In genomic region chr7:29290691-29291485, GRCm38 (mm10) we compare ENCODE assay signal across 7 mouse cellular contexts. TPM values are rescaled to one million over a fixed set of nuclear protein-coding genes. Genes with fewer than 3 reads are reported as not detected.
DNase-seq lines count a peak whose midpoint lies in the region; ATAC-seq and TF ChIP-seq lines count a peak whose summit lies in the region.

No protein-coding gene starts in this region.

- peak overlapping the region; percentile 29 for H3K9ac ChIP-seq in embryonic facial prominence, embryonic 11.5 days (replicated peaks; ENCODE audit: low read length)
- peak overlapping the region; percentile 0; the same call in 1 of the 2 replicates for H3K9ac ChIP-seq in hindbrain, embryonic 11.5 days (ENCODE audit: low read depth, low read length)
- H3K9ac ChIP-seq in neural tube, embryonic 13.5 days: peak overlapping the region; percentile 58

- peak overlapping the region; percentile 30; the same call in 1 of the 2 replicates for H3K4me3 ChIP-seq in layer of hippocampus, adult 2 months
- H3K4me3 ChIP-seq in embryonic facial prominence, embryonic 11.5 days (ENCODE audit: low read depth, low read length): no peak overlapping the region
- no peak overlapping the region for H3K4me3 ChIP-seq in hindbrain, embryonic 11.5 days (ENCODE audit: low read depth, low read length)
- peak overlapping the region; percentile 4; the same call in 1 of the 2 replicates for H3K4me3 ChIP-seq in neural tube, embryonic 13.5 days

- H3K27ac ChIP-seq in layer of hippocampus, adult 2 months: peak overlapping the region; percentile 86
- 0 out of 2 replicates have a peak overlapping the region, but pooled peaks have one; percentile 35 for H3K27ac ChIP-seq in embryonic facial prominence, embryonic 11.5 days (replicated peaks; ENCODE audit: low read depth, low read length)
- peak overlapping the region; percentile 85 for H3K27ac ChIP-seq in hindbrain, embryonic 11.5 days (ENCODE audit: low read depth, low read length)
- H3K27ac ChIP-seq in neural tube, embryonic 13.5 days (replicated peaks): peak overlapping the region; percentile 84

- DNase-seq in layer of hippocampus, adult 2 months (ENCODE audit: low spot score in 2 of 2): peak in 1 of 2 experiments; percentile 26
- DNase-seq in layer of hippocampus, postnatal 36 days: no peak
- no peak for DNase-seq in embryonic facial prominence, embryonic 11.5 days (ENCODE audit: low spot score)
- peak; percentile 34 for DNase-seq in hindbrain, embryonic 11.5 days (ENCODE audit: low spot score)
- DNase-seq in thymus, adult 18-20 months: no peak
- no peak for DNase-seq in spleen, postnatal 10 days (ENCODE audit: low spot score in 2 of 2)

- H3K4me2 ChIP-seq in embryonic facial prominence, embryonic 11.5 days (ENCODE audit: low read depth, low read length): no peak overlapping the region
- H3K4me2 ChIP-seq in hindbrain, embryonic 11.5 days (replicated peaks; ENCODE audit: low read depth, low read length): 0 out of 2 replicates have a peak overlapping the region, but pooled peaks have one; percentile 6
- peak overlapping the region; percentile 79 for H3K4me2 ChIP-seq in neural tube, embryonic 13.5 days

- no peaks in the 10 kb centered on the region for H3K36me3 ChIP-seq in embryonic facial prominence, embryonic 11.5 days (replicated peaks; ENCODE audit: control insufficient read depth, insufficient read depth, low read depth, low read length)
- H3K36me3 ChIP-seq in hindbrain, embryonic 11.5 days (ENCODE audit: control insufficient read depth, insufficient read depth, low read length): no peaks in the 10 kb centered on the region
- no peaks in the 10 kb centered on the region for H3K36me3 ChIP-seq in neural tube, embryonic 13.5 days

- H3K4me1 ChIP-seq in embryonic facial prominence, embryonic 11.5 days (ENCODE audit: control insufficient read depth, insufficient read depth, low read length): peaks cover 13% of the 10 kb centered on the region
- H3K4me1 ChIP-seq in hindbrain, embryonic 11.5 days (replicated peaks; ENCODE audit: control insufficient read depth, insufficient read depth, low read length): peaks cover 19% of the 10 kb centered on the region
- H3K4me1 ChIP-seq in neural tube, embryonic 13.5 days (replicated peaks): peaks cover 57% of the 10 kb centered on the region

- H3K9me3 ChIP-seq in embryonic facial prominence, embryonic 11.5 days (replicated peaks; ENCODE audit: control insufficient read depth, low read length): no peaks in the 10 kb centered on the region
- H3K9me3 ChIP-seq in hindbrain, embryonic 11.5 days (ENCODE audit: control insufficient read depth, low read length): no peaks in the 10 kb centered on the region
- H3K9me3 ChIP-seq in neural tube, embryonic 13.5 days: no peaks in the 10 kb centered on the region

- H3K27me3 ChIP-seq in embryonic facial prominence, embryonic 11.5 days (ENCODE audit: control insufficient read depth, insufficient read depth, low read length): no peaks in the 10 kb centered on the region
- H3K27me3 ChIP-seq in hindbrain, embryonic 11.5 days (ENCODE audit: control insufficient read depth, insufficient read depth, low read length): no peaks in the 10 kb centered on the region
- H3K27me3 ChIP-seq in neural tube, embryonic 13.5 days: peaks cover 10% of the 10 kb centered on the region; the same call in 1 of the 2 replicates

- no peak for TF ChIP-seq CTCF in layer of hippocampus, adult 2 months (conservative IDR thresholded peaks at IDR 0.05)

- 42% methylated on average over 11 of the region's 11 CpGs for WGBS in embryonic facial prominence, embryonic 11.5 days
- WGBS in hindbrain, embryonic 11.5 days: 40% methylated on average over 11 of the region's 11 CpGs
- 23% methylated on average over 11 of the region's 11 CpGs for WGBS in neural tube, embryonic 13.5 days

- no peak for ATAC-seq in embryonic facial prominence, embryonic 11.5 days (replicated peaks; ENCODE audit: insufficient number of reproducible peaks, low FRiP score, low TSS enrichment, low read depth)
- no peak for ATAC-seq in hindbrain, embryonic 11.5 days (ENCODE audit: low FRiP score)
- 0 out of 2 replicates have a peak, but pooled peaks have one; percentile 4 for ATAC-seq in neural tube, embryonic 13.5 days (ENCODE audit: low read depth)

RNA-seq across cellular contexts. Expression of gene Ppp1r14a, which starts 1.8 kb away (rescaled TPM):
- 10 to 100 TPM; 20.8 to 21.6 TPM for total RNA-seq in layer of hippocampus, adult 2 months (2021)
- 10 to 100 TPM; 25.9 to 26.0 TPM for total RNA-seq in layer of hippocampus, postnatal 36 days (2021)
- polyA plus RNA-seq in embryonic facial prominence, embryonic 11.5 days (2014; fragmentation: Nextera tagmentation; extraction: Ambion mirVana): 18.0 and 21.0 TPM in 2 replicates
- 33.9 and 37.0 TPM in 2 replicates for polyA plus RNA-seq in hindbrain, embryonic 11.5 days (2014; fragmentation: Nextera tagmentation; extraction: Ambion mirVana)
- 24.8 and 28.4 TPM in 2 replicates for polyA plus RNA-seq in neural tube, embryonic 13.5 days (2015; fragmentation: Nextera tagmentation; extraction: Ambion mirVana)

RNA-seq across cellular contexts. Expression of gene Spint2, which starts 9.2 kb away (rescaled TPM):
- total RNA-seq in layer of hippocampus, adult 2 months (2021): 10 to 100 TPM; 18.3 to 21.7 TPM
- total RNA-seq in layer of hippocampus, postnatal 36 days (2021): 10 to 100 TPM; 16.1 to 19.2 TPM
- polyA plus RNA-seq in embryonic facial prominence, embryonic 11.5 days (2014; fragmentation: Nextera tagmentation; extraction: Ambion mirVana): 71.4 and 84.5 TPM in 2 replicates
- 37.5 and 43.4 TPM in 2 replicates for polyA plus RNA-seq in hindbrain, embryonic 11.5 days (2014; fragmentation: Nextera tagmentation; extraction: Ambion mirVana)
- polyA plus RNA-seq in neural tube, embryonic 13.5 days (2015; fragmentation: Nextera tagmentation; extraction: Ambion mirVana): 28.8 and 31.3 TPM in 2 replicates

RNA-seq across cellular contexts. Expression of gene Dpf1, which starts 12.9 kb away (rescaled TPM):
- 100 to 1,000 TPM; 106 to 113 TPM for total RNA-seq in layer of hippocampus, adult 2 months (2021)
- total RNA-seq in layer of hippocampus, postnatal 36 days (2021): 100 to 1,000 TPM; 108 to 109 TPM
- 19.8 and 27.9 TPM in 2 replicates for polyA plus RNA-seq in embryonic facial prominence, embryonic 11.5 days (2014; fragmentation: Nextera tagmentation; extraction: Ambion mirVana)
- 60.9 and 73.6 TPM in 2 replicates for polyA plus RNA-seq in hindbrain, embryonic 11.5 days (2014; fragmentation: Nextera tagmentation; extraction: Ambion mirVana)
- 175 and 176 TPM in 2 replicates for polyA plus RNA-seq in neural tube, embryonic 13.5 days (2015; fragmentation: Nextera tagmentation; extraction: Ambion mirVana)

RNA-seq across cellular contexts. Expression of gene 2200002D01Rik, which starts 42.6 kb away (rescaled TPM):
- total RNA-seq in layer of hippocampus, adult 2 months (2021): under 1 TPM in 1 of 2 experiments, not detected in 1; 0.36 TPM
- total RNA-seq in layer of hippocampus, postnatal 36 days (2021): not detected
- polyA plus RNA-seq in embryonic facial prominence, embryonic 11.5 days (2014; fragmentation: Nextera tagmentation; extraction: Ambion mirVana): 1.5 and 2.6 TPM in 2 replicates
- 2.5 and 2.7 TPM in 2 replicates for polyA plus RNA-seq in hindbrain, embryonic 11.5 days (2014; fragmentation: Nextera tagmentation; extraction: Ambion mirVana)
- 1.3 and 1.7 TPM in 2 replicates for polyA plus RNA-seq in neural tube, embryonic 13.5 days (2015; fragmentation: Nextera tagmentation; extraction: Ambion mirVana)

RNA-seq across cellular contexts. Expression of gene Yif1b, which starts 52.8 kb away (rescaled TPM):
- 10 to 100 TPM; 40.7 to 42.9 TPM for total RNA-seq in layer of hippocampus, adult 2 months (2021)
- total RNA-seq in layer of hippocampus, postnatal 36 days (2021): 10 to 100 TPM; 42.0 to 47.4 TPM
- polyA plus RNA-seq in embryonic facial prominence, embryonic 11.5 days (2014; fragmentation: Nextera tagmentation; extraction: Ambion mirVana): 86.1 and 90.5 TPM in 2 replicates
- 88.4 and 91.8 TPM in 2 replicates for polyA plus RNA-seq in hindbrain, embryonic 11.5 days (2014; fragmentation: Nextera tagmentation; extraction: Ambion mirVana)
- 75.6 and 90.6 TPM in 2 replicates for polyA plus RNA-seq in neural tube, embryonic 13.5 days (2015; fragmentation: Nextera tagmentation; extraction: Ambion mirVana)

Comparison
In these comparisons a context has a peak if more than half of its experiments do, and no peak if none do; other contexts are left out.
1. H3K27ac ChIP-seq: peak in every context shown above with its lines; median percentile 86 in layer of hippocampus, adult 2 months; 85 in hindbrain, embryonic 11.5 days; 84 in neural tube, embryonic 13.5 days; 35 in embryonic facial prominence, embryonic 11.5 days.
2. H3K4me3 ChIP-seq: peak in layer of hippocampus, adult 2 months (single experiment) and neural tube, embryonic 13.5 days (single experiment); none in embryonic facial prominence, embryonic 11.5 days (single experiment) and hindbrain, embryonic 11.5 days (single experiment).
3. H3K9ac ChIP-seq: peak in every context shown above with its lines; median percentile 58 in neural tube, embryonic 13.5 days; 29 in embryonic facial prominence, embryonic 11.5 days; 0 in hindbrain, embryonic 11.5 days.